Mouse (Mus musculus) neural tube, embryonic 13.5 days (tissue): ENCODE measurements around the gene Eya2. TPM values are rescaled to one million over a fixed set of nuclear protein-coding genes. Genes with fewer than 3 reads are reported as not detected.

ENCODE experiments used
- ATAC-seq: fragments of 200-750 bp; cut with Nextera tagmentation; 2 replicates; pipeline ENCODE4 v1.8.0; 2017; ENCODE audit warnings: low read depth, mild to moderate bottlenecking, moderate TSS enrichment, moderate library complexity
- H3K27ac ChIP-seq: fragments of 300-500 bp; sonication (generic); replicated peaks from 2 replicates; pipeline ENCODE4 v1.5.1; 2015; ENCODE audit warnings: moderate library complexity, mild to moderate bottlenecking, inconsistent platforms
- H3K27me3 ChIP-seq: fragments of 300-500 bp; sonication (generic); 2 replicates; pipeline ENCODE4 v1.6.1; 2015; ENCODE audit warnings: mild to moderate bottlenecking, inconsistent platforms
- H3K36me3 ChIP-seq: fragments of 300-500 bp; sonication (generic); 2 replicates; pipeline ENCODE4 v1.6.1; 2015; ENCODE audit warnings: mild to moderate bottlenecking, inconsistent platforms
- H3K4me1 ChIP-seq: fragments of 300-500 bp; sonication (generic); replicated peaks from 2 replicates; pipeline ENCODE4 v1.6.1; 2015; ENCODE audit warnings: inconsistent platforms
- H3K4me2 ChIP-seq: fragments of 300-500 bp; sonication (generic); 2 replicates; pipeline ENCODE4 v1.6.1; 2015; ENCODE audit warnings: inconsistent platforms, mild to moderate bottlenecking, moderate library complexity
- H3K4me3 ChIP-seq: fragments of 300-500 bp; sonication (generic); 2 replicates; pipeline ENCODE4 v1.5.1; 2015; ENCODE audit warnings: mild to moderate bottlenecking, inconsistent platforms
- H3K9ac ChIP-seq: fragments of 300-500 bp; sonication (generic); 2 replicates; pipeline ENCODE4 v1.6.1; 2015; ENCODE audit warnings: moderate library complexity, mild to moderate bottlenecking, inconsistent platforms
- H3K9me3 ChIP-seq: fragments of 300-500 bp; sonication (generic); 2 replicates; pipeline ENCODE4 v1.6.1; 2016; ENCODE audit warnings: inconsistent platforms
- WGBS: fragments of 180-500 bp; shearing (Covaris S2); methylation state at CpG from one replicate; pipeline ENCODE4 v1.1.7; 2015; 5-methylcytosine and 5-hydroxymethylcytosine counted together
- polyA plus RNA-seq: library from polyadenylated mRNA; unstranded; fragments of >200 nt; fragmentation: Nextera tagmentation; extraction: Ambion mirVana; gene quantifications from 2 replicates; pipeline ENCODE4 v1.2.1, GENCODE M21; 2015

Eya2 gene
- polyA plus RNA-seq, 1 experiment from 2014 or later = 18.2 TPM

- Histone ChIP-seq H3K4me3 (no peak overlapping the region), H3K36me3 (peaks cover 4% of the 10 kb centered on the region; the same call in 1 of the 2 replicates), H3K4me1 (peaks cover 8% of the 10 kb centered on the region), H3K9me3 (no peaks in the 10 kb centered on the region), H3K27me3 (no peaks in the 10 kb centered on the region), H3K9ac (no peak overlapping the region), H3K27ac (no peak overlapping the region), H3K4me2 (no peak overlapping the region)
- no peak for ATAC-seq
- WGBS = 86% methylated on average over 5 of the region's 5 CpGs
Observed at GRCm38 (mm10) chr2:165721941-165722340, 127.1 kb downstream of the Eya2 start.

GRCm38 (mm10) chr2:165732552-165733238 lies 137.9 kb downstream of the Eya2 start:
- WGBS = 29% methylated on average over 18 of the region's 18 CpGs
- peak overlapping the region; percentile 61 for H3K27ac ChIP-seq
- no peak overlapping the region for H3K9ac ChIP-seq

GRCm38 (mm10) chr2:165733701-165734100 lies 138.9 kb downstream of the Eya2 start:
- 80% methylated on average over 8 of the region's 8 CpGs for WGBS
- Histone ChIP-seq H3K9ac (no peak overlapping the region), H3K27ac (no peak overlapping the region), H3K9me3 (no peaks in the 10 kb centered on the region), H3K36me3 (no peaks in the 10 kb centered on the region), H3K4me1 (peaks cover 16% of the 10 kb centered on the region), H3K4me2 (no peak overlapping the region), H3K4me3 (no peak overlapping the region), H3K27me3 (no peaks in the 10 kb centered on the region)
- ATAC-seq = no peak

More at GRCm38 (mm10) chr2:165732552-165733238, 137.9 kb downstream of the Eya2 start:
- H3K36me3 ChIP-seq = no peaks in the 10 kb centered on the region
- H3K4me3 ChIP-seq = no peak overlapping the region
- ATAC-seq = peak; percentile 64; the same call in 1 of the 2 replicates
- H3K27me3 ChIP-seq = no peaks in the 10 kb centered on the region
- H3K4me2 ChIP-seq = peak overlapping the region; percentile 15; the same call in 1 of the 2 replicates
- peaks cover 16% of the 10 kb centered on the region for H3K4me1 ChIP-seq
- no peaks in the 10 kb centered on the region for H3K9me3 ChIP-seq

- no peak overlapping the region for H3K9ac ChIP-seq
- no peak for ATAC-seq
- H3K27ac ChIP-seq = no peak overlapping the region
- no peaks in the 10 kb centered on the region for H3K27me3 ChIP-seq
- H3K36me3 ChIP-seq = no peaks in the 10 kb centered on the region
- WGBS = 72% methylated on average over 2 of the region's 2 CpGs
- H3K4me2 ChIP-seq = no peak overlapping the region
- H3K9me3 ChIP-seq = no peaks in the 10 kb centered on the region
- no peak overlapping the region for H3K4me3 ChIP-seq
- H3K4me1 ChIP-seq = peaks cover 23% of the 10 kb centered on the region
Observed at GRCm38 (mm10) chr2:165736297-165736696, 141.5 kb downstream of the Eya2 start.

- WGBS = 41% methylated on average over 5 of the region's 5 CpGs
- H3K36me3 ChIP-seq = no peaks in the 10 kb centered on the region
- H3K9me3 ChIP-seq = no peaks in the 10 kb centered on the region
- no peak overlapping the region for H3K27ac ChIP-seq
- peaks cover 26% of the 10 kb centered on the region for H3K4me1 ChIP-seq
- no peak for ATAC-seq
- no peak overlapping the region for H3K4me2 ChIP-seq
- H3K9ac ChIP-seq = no peak overlapping the region
- H3K27me3 ChIP-seq = peaks cover 5% of the 10 kb centered on the region
- no peak overlapping the region for H3K4me3 ChIP-seq
Observed at GRCm38 (mm10) chr2:165740381-165740780, 145.5 kb downstream of the Eya2 start.

GRCm38 (mm10) chr2:165740982-165741381 lies 146.2 kb downstream of the Eya2 start:
- WGBS = 18% methylated on average over 9 of the region's 9 CpGs
- no peak for ATAC-seq
- peak overlapping the region; percentile 61 for H3K27ac ChIP-seq

GRCm38 (mm10) chr2:165741526-165742050 lies 146.8 kb downstream of the Eya2 start:
- 22% methylated on average over 11 of the region's 11 CpGs for WGBS
- no peak overlapping the region for H3K4me2 ChIP-seq
- ATAC-seq = no peak
- H3K4me3 ChIP-seq = no peak overlapping the region
- no peaks in the 10 kb centered on the region for H3K9me3 ChIP-seq
- no peak overlapping the region for H3K9ac ChIP-seq
- H3K36me3 ChIP-seq = no peaks in the 10 kb centered on the region
- H3K4me1 ChIP-seq = peaks cover 31% of the 10 kb centered on the region
- peaks cover 5% of the 10 kb centered on the region for H3K27me3 ChIP-seq
- no peak overlapping the region for H3K27ac ChIP-seq

More at GRCm38 (mm10) chr2:165740982-165741381, 146.2 kb downstream of the Eya2 start:
- no peaks in the 10 kb centered on the region for H3K36me3 ChIP-seq
- H3K4me3 ChIP-seq = no peak overlapping the region
- H3K4me1 ChIP-seq = peaks cover 31% of the 10 kb centered on the region
- H3K27me3 ChIP-seq = peaks cover 5% of the 10 kb centered on the region
- no peak overlapping the region for H3K4me2 ChIP-seq
- no peaks in the 10 kb centered on the region for H3K9me3 ChIP-seq
- H3K9ac ChIP-seq = peak overlapping the region; percentile 31; the same call in 1 of the 2 replicates

- Histone ChIP-seq H3K4me1 (peaks cover 31% of the 10 kb centered on the region), H3K9ac (no peak overlapping the region), H3K4me3 (no peak overlapping the region), H3K36me3 (no peaks in the 10 kb centered on the region), H3K4me2 (no peak overlapping the region), H3K27ac (no peak overlapping the region), H3K27me3 (peaks cover 5% of the 10 kb centered on the region), H3K9me3 (no peaks in the 10 kb centered on the region)
- ATAC-seq = no peak
- 26% methylated on average over 21 of the region's 21 CpGs for WGBS
Observed at GRCm38 (mm10) chr2:165742210-165742786, 147.5 kb downstream of the Eya2 start.

GRCm38 (mm10) chr2:165745306-165746098 lies 150.7 kb downstream of the Eya2 start:
- 64% methylated on average over 18 of the region's 18 CpGs for WGBS
- H3K27me3 ChIP-seq = peaks cover 9% of the 10 kb centered on the region
- H3K36me3 ChIP-seq = no peaks in the 10 kb centered on the region
- H3K4me1 ChIP-seq = peaks cover 40% of the 10 kb centered on the region
- H3K27ac ChIP-seq = peak overlapping the region; percentile 78
- no peaks in the 10 kb centered on the region for H3K9me3 ChIP-seq
- H3K4me2 ChIP-seq = no peak overlapping the region
- H3K9ac ChIP-seq = no peak overlapping the region
- H3K4me3 ChIP-seq = no peak overlapping the region
- ATAC-seq = peak; percentile 65

- H3K4me2 ChIP-seq = no peak overlapping the region
- H3K27me3 ChIP-seq = 0 out of 2 replicates have a peak, but pooled peaks cover 4% of the 10 kb centered on the region
- H3K4me3 ChIP-seq = no peak overlapping the region
- 43% methylated on average over 7 of the region's 7 CpGs for WGBS
- H3K9ac ChIP-seq = no peak overlapping the region
- no peak overlapping the region for H3K27ac ChIP-seq
- ATAC-seq = no peak
- no peaks in the 10 kb centered on the region for H3K36me3 ChIP-seq
- peaks cover 26% of the 10 kb centered on the region for H3K4me1 ChIP-seq
- no peaks in the 10 kb centered on the region for H3K9me3 ChIP-seq
Observed at GRCm38 (mm10) chr2:165747975-165748374, 153.1 kb downstream of the Eya2 start.

GRCm38 (mm10) chr2:165748426-165748825 lies 153.6 kb downstream of the Eya2 start:
- peaks cover 26% of the 10 kb centered on the region for H3K4me1 ChIP-seq
- 13% methylated on average over 11 of the region's 11 CpGs for WGBS
- no peak for ATAC-seq

GRCm38 (mm10) chr2:165751068-165751467 lies 156.2 kb downstream of the Eya2 start:
- WGBS = 21% methylated on average over 7 of the region's 7 CpGs
- Histone ChIP-seq H3K27ac (no peak overlapping the region), H3K4me1 (peaks cover 13% of the 10 kb centered on the region), H3K9ac (no peak overlapping the region), H3K4me2 (no peak overlapping the region), H3K27me3 (0 out of 2 replicates have a peak, but pooled peaks cover 4% of the 10 kb centered on the region), H3K9me3 (no peaks in the 10 kb centered on the region), H3K36me3 (no peaks in the 10 kb centered on the region), H3K4me3 (no peak overlapping the region)
- peak; percentile 19; the same call in 1 of the 2 replicates for ATAC-seq

More at GRCm38 (mm10) chr2:165748426-165748825, 153.6 kb downstream of the Eya2 start:
- H3K27ac ChIP-seq = no peak overlapping the region
- no peak overlapping the region for H3K4me2 ChIP-seq
- no peaks in the 10 kb centered on the region for H3K36me3 ChIP-seq
- 0 out of 2 replicates have a peak, but pooled peaks cover 4% of the 10 kb centered on the region for H3K27me3 ChIP-seq
- no peaks in the 10 kb centered on the region for H3K9me3 ChIP-seq
- no peak overlapping the region for H3K9ac ChIP-seq
- H3K4me3 ChIP-seq = no peak overlapping the region
